Mouse (Mus musculus): ENCODE data around the gene Ppa2. TPM values are rescaled to one million over a fixed set of nuclear protein-coding genes. Genes with fewer than 3 reads are reported as not detected.
A peak's percentile ranks its signal among the peaks of the same experiment; 100 is the strongest.

The Ppa2 gene
- total RNA-seq, 1 experiment = 44.1 TPM

- Histone ChIP-seq H3K4me1 (ENCODE audit: control insufficient read depth in 2 of 2, insufficient read depth in 2 of 2, low read length in 2 of 2, poor library complexity in 1 of 2) (peaks cover 4 to 6% of the 10 kb centered on the region in 2 experiments; a peak in 3 of 4 replicates), H3K27ac (ENCODE audit: insufficient read depth, low read depth, low read length, poor library complexity, severe bottlenecking) (no peak overlapping the region), H3K9ac (ENCODE audit: insufficient read depth, low read depth, low read length, poor library complexity, severe bottlenecking) (no peak overlapping the region), H3K4me3 (ENCODE audit: insufficient read depth in 1 of 2, low read depth in 1 of 2, low read length in 2 of 2, poor library complexity in 1 of 2, severe bottlenecking in 1 of 2) (no peak overlapping the region), H3K9me3 (ENCODE audit: control insufficient read depth, insufficient read depth, low read depth, low read length) (no peaks in the 10 kb centered on the region), H3K36me3 (ENCODE audit: control insufficient read depth, insufficient read depth, low read length, poor library complexity, severe bottlenecking) (no peaks in the 10 kb centered on the region)
- in situ Hi-C loops (cut with MboI; ENCODE audit: low sequenced_read_pairs in 2 of 2, unreplicated experiment in 2 of 2) = no loop called here
- TF ChIP-seq ZNF384 (IDR thresholded peaks at IDR 0.05; ENCODE audit: low read depth, low read length) = no peak
- TF ChIP-seq HCFC1 (IDR thresholded peaks at IDR 0.05; ENCODE audit: borderline replicate concordance, insufficient read depth, low read length) = no peak
- no peak for TF ChIP-seq MAFK (IDR thresholded peaks at IDR 0.05; ENCODE audit: insufficient read depth, low read depth, low read length)
- TF ChIP-seq ZC3H11A (IDR thresholded peaks at IDR 0.05; ENCODE audit: borderline replicate concordance, low read depth, low read length) = no peak
- no peak for TF ChIP-seq CHD2 (IDR thresholded peaks at IDR 0.05; ENCODE audit: low read depth, low read length)
- DNase-seq (ENCODE audit: low read depth, low spot score) = no peak
These were observed 51.5 kb downstream of the Ppa2 start for GRCm38 (mm10) chr3:133361406-133361805.

- peaks cover 3 to 4% of the 10 kb centered on the region in 2 experiments; a peak in 2 of 4 replicates for H3K4me1 ChIP-seq (ENCODE audit: control insufficient read depth in 2 of 2, insufficient read depth in 2 of 2, low read length in 2 of 2, poor library complexity in 1 of 2)
- no peak overlapping the region for H3K9ac ChIP-seq (ENCODE audit: insufficient read depth, low read depth, low read length, poor library complexity, severe bottlenecking)
- no peak overlapping the region for H3K27ac ChIP-seq (ENCODE audit: insufficient read depth, low read depth, low read length, poor library complexity, severe bottlenecking)
- H3K36me3 ChIP-seq (ENCODE audit: control insufficient read depth, insufficient read depth, low read length, poor library complexity, severe bottlenecking) = no peaks in the 10 kb centered on the region
- in situ Hi-C loops (cut with MboI; ENCODE audit: low sequenced_read_pairs in 2 of 2, unreplicated experiment in 2 of 2) = no loop called here
- DNase-seq (ENCODE audit: low read depth, low spot score) = no peak
- H3K9me3 ChIP-seq (ENCODE audit: control insufficient read depth, insufficient read depth, low read depth, low read length) = no peaks in the 10 kb centered on the region
- H3K4me3 ChIP-seq (ENCODE audit: insufficient read depth in 1 of 2, low read depth in 1 of 2, low read length in 2 of 2, poor library complexity in 1 of 2, severe bottlenecking in 1 of 2) = no peak overlapping the region
- TF ChIP-seq CHD2 (IDR thresholded peaks at IDR 0.05; ENCODE audit: low read depth, low read length) (no peak), ZC3H11A (IDR thresholded peaks at IDR 0.05; ENCODE audit: borderline replicate concordance, low read depth, low read length) (no peak), HCFC1 (IDR thresholded peaks at IDR 0.05; ENCODE audit: borderline replicate concordance, insufficient read depth, low read length) (no peak), MAFK (IDR thresholded peaks at IDR 0.05; ENCODE audit: insufficient read depth, low read depth, low read length) (no peak), ZNF384 (IDR thresholded peaks at IDR 0.05; ENCODE audit: low read depth, low read length) (no peak)
These were observed 54.2 kb downstream of the Ppa2 start for GRCm38 (mm10) chr3:133364138-133364537.

- in situ Hi-C loops (cut with MboI; ENCODE audit: low sequenced_read_pairs in 2 of 2, unreplicated experiment in 2 of 2) = no loop called here
- no peak overlapping the region for H3K4me3 ChIP-seq (ENCODE audit: insufficient read depth in 1 of 2, low read depth in 1 of 2, low read length in 2 of 2, poor library complexity in 1 of 2, severe bottlenecking in 1 of 2)
- peaks cover 3 to 4% of the 10 kb centered on the region in 2 experiments; a peak in 2 of 4 replicates for H3K4me1 ChIP-seq (ENCODE audit: control insufficient read depth in 2 of 2, insufficient read depth in 2 of 2, low read length in 2 of 2, poor library complexity in 1 of 2)
- no peaks in the 10 kb centered on the region for H3K9me3 ChIP-seq (ENCODE audit: control insufficient read depth, insufficient read depth, low read depth, low read length)
- peak; percentile 24 for DNase-seq (ENCODE audit: low read depth, low spot score)
- 0 out of 2 replicates have a peak overlapping the region, but pooled peaks have one; percentile 7 for H3K27ac ChIP-seq (ENCODE audit: insufficient read depth, low read depth, low read length, poor library complexity, severe bottlenecking)
- H3K9ac ChIP-seq (ENCODE audit: insufficient read depth, low read depth, low read length, poor library complexity, severe bottlenecking) = no peak overlapping the region
- no peaks in the 10 kb centered on the region; the same call in 1 of the 2 replicates for H3K36me3 ChIP-seq (ENCODE audit: control insufficient read depth, insufficient read depth, low read length, poor library complexity, severe bottlenecking)
- no peak for TF ChIP-seq HCFC1 (IDR thresholded peaks at IDR 0.05; ENCODE audit: borderline replicate concordance, insufficient read depth, low read length)
- no peak for TF ChIP-seq MAFK (IDR thresholded peaks at IDR 0.05; ENCODE audit: insufficient read depth, low read depth, low read length)
- TF ChIP-seq CHD2 (IDR thresholded peaks at IDR 0.05; ENCODE audit: low read depth, low read length) = no peak
- peak; percentile 73 for TF ChIP-seq ZNF384 (IDR thresholded peaks at IDR 0.05; ENCODE audit: low read depth, low read length)
- TF ChIP-seq ZC3H11A (IDR thresholded peaks at IDR 0.05; ENCODE audit: borderline replicate concordance, low read depth, low read length) = no peak
These were observed 56.2 kb downstream of the Ppa2 start for GRCm38 (mm10) chr3:133366096-133366495.

GRCm38 (mm10) chr3:133378174-133378573 lies 68.3 kb downstream of the Ppa2 start:
- peaks cover 12% of the 10 kb centered on the region for H3K9me3 ChIP-seq (ENCODE audit: control insufficient read depth, insufficient read depth, low read depth, low read length)
- peaks cover 12% of the 10 kb centered on the region for H3K36me3 ChIP-seq (ENCODE audit: control insufficient read depth, insufficient read depth, low read length, poor library complexity, severe bottlenecking)
- no peak overlapping the region for H3K27ac ChIP-seq (ENCODE audit: insufficient read depth, low read depth, low read length, poor library complexity, severe bottlenecking)
- no peaks in the 10 kb centered on the region for H3K4me1 ChIP-seq (ENCODE audit: control insufficient read depth in 2 of 2, insufficient read depth in 2 of 2, low read length in 2 of 2, poor library complexity in 1 of 2)
- DNase-seq (ENCODE audit: low read depth, low spot score) = no peak
- TF ChIP-seq HCFC1 (IDR thresholded peaks at IDR 0.05; ENCODE audit: borderline replicate concordance, insufficient read depth, low read length) (no peak), MAFK (IDR thresholded peaks at IDR 0.05; ENCODE audit: insufficient read depth, low read depth, low read length) (no peak), ZC3H11A (IDR thresholded peaks at IDR 0.05; ENCODE audit: borderline replicate concordance, low read depth, low read length) (no peak), ZNF384 (IDR thresholded peaks at IDR 0.05; ENCODE audit: low read depth, low read length) (no peak), CHD2 (IDR thresholded peaks at IDR 0.05; ENCODE audit: low read depth, low read length) (no peak)
- H3K4me3 ChIP-seq (ENCODE audit: insufficient read depth in 1 of 2, low read depth in 1 of 2, low read length in 2 of 2, poor library complexity in 1 of 2, severe bottlenecking in 1 of 2) = no peak overlapping the region
- H3K9ac ChIP-seq (ENCODE audit: insufficient read depth, low read depth, low read length, poor library complexity, severe bottlenecking) = no peak overlapping the region
- in situ Hi-C loops (cut with MboI; ENCODE audit: low sequenced_read_pairs in 2 of 2, unreplicated experiment in 2 of 2) = no loop called here

Data from ES-E14 (cell line).